Comparison of ENCODE assay signal across 27 mouse cellular contexts in genomic region chr15:99503256-99503655, GRCm38 (mm10). TPM values are rescaled to one million over a fixed set of nuclear protein-coding genes. Genes with fewer than 3 reads are reported as not detected.
A peak's percentile ranks its signal among the peaks of the same experiment; 100 is the strongest.
DNase-seq lines count a peak whose midpoint lies in the region; ATAC-seq and TF ChIP-seq lines count a peak whose summit lies in the region.
"Had no signal": no experiment of that assay in that cellular context is flagged by ENCODE, and none has a peak within 500 bp of the region (broad histone marks: within the 10 kb centered on the region; RNA-seq: fewer than 3 reads in every experiment).

No protein-coding gene starts in this region.

- H3K9ac ChIP-seq in liver, postnatal 0 days (replicated peaks), result no peak overlapping the region
- H3K9ac ChIP-seq: hindbrain, embryonic 15.5 days; liver, embryonic 13.5 days; neural tube, embryonic 13.5 days had no signal

- H3K9me3 ChIP-seq in heart, embryonic 10.5 days, result no peaks in the 10 kb centered on the region
- no peaks in the 10 kb centered on the region for H3K9me3 ChIP-seq in liver, postnatal 0 days (ENCODE audit: low read length)
- H3K9me3 ChIP-seq: hindbrain, embryonic 15.5 days; liver, embryonic 13.5 days; midbrain, embryonic 13.5 days; neural tube, embryonic 13.5 days had no signal

- no peaks in the 10 kb centered on the region for H3K27me3 ChIP-seq in cerebellum, adult 2 months (ENCODE audit: control insufficient read depth, insufficient read depth, low read length)
- peaks cover 79% of the 10 kb centered on the region for H3K27me3 ChIP-seq in heart, embryonic 10.5 days (ENCODE audit: insufficient read depth, poor library complexity, severe bottlenecking)
- no peaks in the 10 kb centered on the region for H3K27me3 ChIP-seq in liver, postnatal 0 days (ENCODE audit: insufficient read depth, low read length)
- H3K27me3 ChIP-seq: hindbrain, embryonic 15.5 days; neural tube, embryonic 13.5 days had no signal

- ATAC-seq in cerebellum, adult (ENCODE audit: insufficient number of reproducible peaks, low FRiP score, low TSS enrichment), result no peak
- no peak for ATAC-seq in liver, postnatal 0 days
- ATAC-seq: CD4-positive, CD25-positive, alpha-beta regulatory T cell, adult 4 months; inflammation-experienced regulatory T-cells, adult 6 months had no signal

- no peak overlapping the region; the same call in 1 of the 2 replicates for H3K27ac ChIP-seq in cerebellum, adult 2 months (ENCODE audit: insufficient read depth, low read length)
- no peak overlapping the region for H3K27ac ChIP-seq in heart, embryonic 10.5 days
- H3K27ac ChIP-seq in layer of hippocampus, adult 2 months, result peak overlapping the region; percentile 28; the same call in 1 of the 2 replicates
- no peak overlapping the region for H3K27ac ChIP-seq in liver, postnatal 0 days (ENCODE audit: low read depth)
- H3K27ac ChIP-seq: gastrocnemius, adult 2 months; heart, adult 2 months; liver, embryonic 13.5 days; macrophage; stomach, postnatal 0 days had no signal

- no peak overlapping the region for H3K4me2 ChIP-seq in liver, postnatal 0 days (ENCODE audit: low read depth, low read length)
- H3K4me2 ChIP-seq: hindbrain, embryonic 15.5 days; liver, embryonic 13.5 days; midbrain, embryonic 13.5 days; neural tube, embryonic 13.5 days had no signal

- H3K36me3 ChIP-seq in heart, embryonic 10.5 days, result no peaks in the 10 kb centered on the region
- H3K36me3 ChIP-seq in liver, postnatal 0 days (replicated peaks; ENCODE audit: insufficient read depth, low read length), result no peaks in the 10 kb centered on the region
- H3K36me3 ChIP-seq: hindbrain, embryonic 15.5 days; liver, embryonic 13.5 days; midbrain, embryonic 13.5 days; neural tube, embryonic 13.5 days had no signal

- 85% methylated on average over 5 of the region's 5 CpGs for WGBS in cerebellum, adult 2 months
- WGBS in heart, embryonic 10.5 days, result 54% methylated on average over 5 of the region's 5 CpGs
- WGBS in liver, postnatal 0 days (ENCODE audit: insufficient replicate concordance), result 68% methylated on average over 5 of the region's 5 CpGs

- peak; percentile 3 to 12 for DNase-seq in cerebellum, adult 2 months
- peak; percentile 52 for DNase-seq in heart, postnatal 4 days
- DNase-seq in heart, embryonic 10.5 days (ENCODE audit: low spot score), result no peak
- no peak for DNase-seq in layer of hippocampus, adult 2 months (ENCODE audit: low spot score in 2 of 2)
- no peak for DNase-seq in layer of hippocampus, postnatal 10 days (ENCODE audit: low spot score in 2 of 2)
- no peak for DNase-seq in liver, postnatal 0 days
- DNase-seq: cerebellum, postnatal 14 days; gastrocnemius, adult 2 months; gastrocnemius, postnatal 36 days; heart, adult 2 months; heart, postnatal 36 days; liver, embryonic 13.5 days; lung, adult 2 months; lung, postnatal 10 days; right cerebral cortex, postnatal 4 days; thymus, adult 18-20 months; thymus, postnatal 36 days had no signal

- TF ChIP-seq EP300 in liver, postnatal 0 days (IDR thresholded peaks at IDR 0.05; ENCODE audit: low read depth), result no peak

- no peak for TF ChIP-seq CTCF in cerebellum, adult 2 months (IDR thresholded peaks at IDR 0.05; ENCODE audit: borderline replicate concordance, insufficient read depth, low read depth, low read length)
- TF ChIP-seq CTCF in layer of hippocampus, adult 2 months (conservative IDR thresholded peaks at IDR 0.05), result no peak
- no peak for TF ChIP-seq CTCF in liver, postnatal 0 days (IDR thresholded peaks at IDR 0.05; ENCODE audit: low read depth)

- peaks cover 64% of the 10 kb centered on the region for H3K4me1 ChIP-seq in cerebellum, adult 2 months (ENCODE audit: control insufficient read depth, insufficient read depth, low read length)
- peaks cover 69% of the 10 kb centered on the region for H3K4me1 ChIP-seq in heart, embryonic 10.5 days
- H3K4me1 ChIP-seq in liver, postnatal 0 days (ENCODE audit: insufficient read depth), result peaks cover 20% of the 10 kb centered on the region

- H3K4me3 ChIP-seq in cerebellum, adult 2 months (replicated peaks; ENCODE audit: insufficient read depth, low read depth, low read length), result no peak overlapping the region
- H3K4me3 ChIP-seq in heart, embryonic 10.5 days, result no peak overlapping the region
- no peak overlapping the region for H3K4me3 ChIP-seq in layer of hippocampus, adult 2 months
- no peak overlapping the region for H3K4me3 ChIP-seq in liver, postnatal 0 days (ENCODE audit: low read depth, low read length)
- H3K4me3 ChIP-seq: erythroblast, embryonic 14.5 days; gastrocnemius, adult 2 months; heart, adult 2 months; hindbrain, embryonic 15.5 days; liver, embryonic 13.5 days; midbrain, embryonic 13.5 days; neural tube, embryonic 13.5 days had no signal

- TF ChIP-seq POLR2A in cerebellum, adult 2 months (IDR thresholded peaks at IDR 0.05; ENCODE audit: borderline replicate concordance, insufficient read depth, low read length), result no peak

RNA-seq across cellular contexts. Expression of gene Faim2, which starts 24.7 kb away (rescaled TPM):
- 241 and 263 TPM in 2 replicates for polyA plus RNA-seq in cerebellum, adult 2 months (2012; rRNA removed)
- not detected for total RNA-seq in heart, postnatal 4 days (2021)
- polyA plus RNA-seq in heart, embryonic 10.5 days (2016; fragmentation: Nextera tagmentation; extraction: Ambion mirVana), result 0.59 and 0.68 TPM in 2 replicates
- total RNA-seq in layer of hippocampus, adult 2 months (2021), result 100 to 1,000 TPM; 394 to 431 TPM
- 100 to 1,000 TPM in 1 of 2 experiments, 10 to 100 TPM in 1; 98.1 to 101 TPM for total RNA-seq in layer of hippocampus, postnatal 10 days (2021)
- polyA plus RNA-seq in liver, postnatal 0 days (2015; fragmentation: Nextera tagmentation; extraction: Ambion mirVana), result not detected in 2 replicates
- total RNA-seq: megakaryocyte-erythroid progenitor cell, adult 5-6 weeks had no signal
- polyA plus RNA-seq: erythroblast, embryonic 14.5 days; macrophage had no signal

RNA-seq across cellular contexts. Expression of gene Bcdin3d, which starts 28.7 kb away (rescaled TPM):
- polyA plus RNA-seq in cerebellum, adult 2 months (2012; rRNA removed), result 11.6 and 12.4 TPM in 2 replicates
- 1 to 10 TPM; 4.9 to 5.0 TPM for total RNA-seq in heart, postnatal 4 days (2021)
- polyA plus RNA-seq in heart, embryonic 10.5 days (2016; fragmentation: Nextera tagmentation; extraction: Ambion mirVana), result 11.8 and 13.7 TPM in 2 replicates
- 1 to 10 TPM; 4.0 to 5.5 TPM for total RNA-seq in layer of hippocampus, adult 2 months (2021)
- 1 to 10 TPM; 5.1 to 5.5 TPM for total RNA-seq in layer of hippocampus, postnatal 10 days (2021)
- polyA plus RNA-seq in liver, postnatal 0 days (2015; fragmentation: Nextera tagmentation; extraction: Ambion mirVana), result 4.7 and 4.9 TPM in 2 replicates

RNA-seq across cellular contexts. Expression of gene Nckap5l, which starts 45.7 kb away (rescaled TPM):
- polyA plus RNA-seq in cerebellum, adult 2 months (2012; rRNA removed), result 12.3 TPM in 2 replicates
- total RNA-seq in heart, postnatal 4 days (2021), result 10 to 100 TPM; 20.0 to 23.6 TPM
- 10.7 and 12.8 TPM in 2 replicates for polyA plus RNA-seq in heart, embryonic 10.5 days (2016; fragmentation: Nextera tagmentation; extraction: Ambion mirVana)
- total RNA-seq in layer of hippocampus, adult 2 months (2021), result 10 to 100 TPM; 17.1 to 18.5 TPM
- 10 to 100 TPM; 32.5 to 38.1 TPM for total RNA-seq in layer of hippocampus, postnatal 10 days (2021)
- 0.49 and 0.53 TPM in 2 replicates for polyA plus RNA-seq in liver, postnatal 0 days (2015; fragmentation: Nextera tagmentation; extraction: Ambion mirVana)

Comparison
In these comparisons a context has a peak if more than half of its experiments do, and no peak if none do; other contexts are left out.
1. DNase-seq: peak in cerebellum, adult 2 months (2 of 2) and heart, postnatal 4 days (single experiment); none in heart, embryonic 10.5 days (single experiment), layer of hippocampus, adult 2 months (0 of 2), layer of hippocampus, postnatal 10 days (0 of 2) and liver, postnatal 0 days (single experiment).
2. RNA of gene Faim2, which starts 24.7 kb away (total RNA-seq): 394 to 431 TPM in layer of hippocampus, adult 2 months and 98.1 to 101 TPM in layer of hippocampus, postnatal 10 days; not detected in heart, postnatal 4 days; every median in the first group is over 10 times any median in the second.